Mouse (Mus musculus) layer of hippocampus, adult 8-10 months (tissue): ENCODE data around the gene Cul1. TPM values are rescaled to one million over a fixed set of nuclear protein-coding genes. Genes with fewer than 3 reads are reported as not detected.

Source experiments
- DNase-seq, 2 experiments: peaks; one replicate each; pipeline ENCODE4 v3.0.0; 2022; ENCODE audit warnings: low spot score in 2 of 2
- total RNA-seq, 4 experiments: library from RNA; stranded (reverse); gene quantifications; 2 replicates each; pipeline ENCODE4 v1.2.4; 2022

Gene Cul1
- total RNA-seq, 4 experiments from 2014 or later: 103 to 120 (median 110) TPM

DNA sequence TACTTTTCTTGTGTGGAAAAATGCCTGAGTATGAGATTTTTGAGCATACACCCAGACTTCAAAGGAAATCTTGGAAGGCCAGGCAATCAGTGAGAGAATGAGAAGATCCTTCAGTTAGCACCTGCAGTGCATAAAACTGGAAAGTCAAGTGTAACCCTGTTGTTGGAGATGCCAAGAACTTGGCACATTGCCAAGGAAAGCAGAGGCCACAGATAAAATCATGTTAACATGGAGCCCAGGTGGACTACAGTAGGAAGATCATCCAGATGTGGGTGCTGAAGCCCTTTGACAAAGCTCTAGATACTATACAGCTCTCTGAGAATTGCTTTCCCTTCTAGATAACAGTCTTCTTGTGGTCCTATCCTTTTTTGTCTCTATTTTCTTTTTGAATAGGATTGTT, 19.2 kb downstream of the Cul1 start:
- DNase-seq: no peak

DNA sequence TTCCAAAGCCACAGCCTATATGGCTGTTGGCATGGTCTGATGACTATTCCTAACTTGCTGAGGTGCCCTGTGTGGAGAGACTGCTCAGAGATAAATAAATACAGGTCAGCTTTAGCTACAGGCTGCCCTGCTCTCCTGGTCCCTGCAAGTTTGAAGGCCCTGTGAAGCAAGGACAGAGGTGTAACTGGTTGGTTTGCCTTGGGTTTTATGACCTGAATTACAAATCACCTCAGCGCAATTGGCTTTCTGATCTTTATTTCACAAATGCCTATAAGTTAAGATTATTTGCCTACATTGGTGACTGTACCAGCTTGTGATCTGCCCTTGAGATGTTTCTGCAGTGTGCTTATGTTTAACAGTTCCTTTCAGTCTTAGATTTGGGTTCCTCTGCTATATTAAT, 28.8 kb downstream of the Cul1 start:
- no peak for DNase-seq

DNA sequence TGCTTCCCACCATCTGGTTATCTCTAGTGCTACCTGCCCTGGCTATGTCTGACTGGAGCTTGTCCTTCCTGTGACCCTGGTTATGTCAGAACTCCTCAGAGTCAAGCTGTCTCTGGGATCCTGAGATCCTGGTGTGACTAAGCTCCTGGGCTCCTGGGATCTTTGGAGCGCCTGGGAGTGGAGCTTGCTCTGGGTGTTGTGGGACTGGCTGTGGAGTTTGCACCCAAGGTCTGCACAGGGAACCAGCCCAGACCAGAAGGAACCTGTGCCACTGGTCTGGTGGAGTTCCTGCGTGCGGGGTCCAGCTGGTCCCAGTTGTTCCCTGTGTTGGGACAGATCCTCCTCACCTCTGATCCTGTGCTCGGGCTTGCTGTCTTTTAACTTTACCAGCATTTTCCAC, 41.4 kb downstream of the Cul1 start:
- DNase-seq: no peak

DNA sequence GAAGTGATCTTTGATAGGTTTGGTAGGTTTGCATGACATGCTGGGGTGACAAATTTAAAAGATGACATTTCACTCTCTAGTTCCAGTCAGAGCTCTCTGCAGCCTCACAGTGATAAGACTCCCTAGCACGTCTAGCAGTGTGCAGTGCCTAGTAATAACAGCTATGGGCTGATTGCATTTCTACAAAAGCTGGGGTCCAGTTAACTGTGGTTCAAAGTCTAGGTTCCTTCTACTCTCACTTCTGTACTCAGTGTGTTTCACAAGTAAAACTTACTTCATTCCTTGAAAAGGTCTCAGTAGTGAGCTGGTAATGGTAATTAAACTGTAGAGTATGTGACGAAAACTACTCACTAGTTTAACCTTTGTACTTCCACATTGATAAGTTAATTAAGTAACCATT, 66.8 kb downstream of the Cul1 start:
- no peak for DNase-seq

DNA sequence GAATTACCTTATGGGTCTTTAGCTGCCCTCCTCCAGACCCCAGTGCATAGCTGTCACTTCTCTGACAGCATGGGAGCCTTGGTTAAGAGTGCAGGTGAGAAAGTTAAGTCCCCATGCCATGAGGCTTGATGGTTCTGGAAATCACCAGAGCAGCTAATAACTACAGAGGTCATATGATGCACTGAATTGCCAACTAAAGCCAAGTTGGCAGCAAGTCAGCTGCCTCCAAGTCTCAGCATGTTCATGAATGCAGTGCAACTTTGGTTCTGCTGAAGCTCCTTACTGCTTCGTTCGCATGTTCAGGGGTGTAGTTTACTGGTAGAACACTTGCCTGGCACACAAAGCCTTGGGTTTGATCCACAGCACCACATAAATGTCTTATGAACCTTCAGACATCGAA, 69.2 kb downstream of the Cul1 start:
- no peak for DNase-seq

DNA sequence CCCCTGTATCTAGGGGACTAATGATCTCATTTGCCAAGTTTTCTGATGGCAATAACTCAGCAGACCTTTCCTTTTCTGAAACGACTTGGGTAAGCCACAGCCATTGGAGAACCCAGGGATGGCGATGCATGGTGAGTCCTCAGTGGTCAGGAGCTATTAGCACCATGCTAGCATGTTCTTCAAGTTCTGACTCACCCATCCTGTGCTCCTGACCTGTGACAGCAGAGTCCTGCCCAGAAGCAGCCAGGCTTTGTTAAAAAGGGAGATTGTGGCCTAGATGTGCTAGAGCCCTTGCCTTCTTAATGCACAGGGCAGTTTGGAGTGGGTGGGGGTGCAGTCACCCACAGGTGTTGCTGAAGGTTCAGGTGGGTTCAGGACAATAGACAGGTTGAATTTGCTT, 71.8 kb downstream of the Cul1 start:
- DNase-seq: no peak

DNA sequence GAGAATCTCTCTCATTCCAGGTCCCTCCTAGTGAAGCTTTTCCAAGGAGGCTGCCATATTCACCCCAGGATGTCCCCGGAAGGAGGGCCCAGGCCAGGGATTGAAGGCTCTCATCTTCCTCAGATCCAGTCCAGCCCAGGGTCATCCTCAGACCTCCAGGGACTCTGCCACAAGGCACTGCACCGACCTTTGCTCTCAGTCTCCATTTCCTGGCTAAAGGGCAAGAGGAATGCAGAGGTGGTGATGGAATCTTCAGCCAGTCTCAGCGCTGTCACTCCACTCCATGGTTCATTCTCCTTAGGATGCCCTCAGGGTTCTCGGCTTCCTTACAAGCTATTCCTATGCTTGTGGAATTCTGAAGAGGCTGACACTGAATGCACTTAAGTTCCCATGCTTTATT, 73.2 kb downstream of the Cul1 start:
- no peak for DNase-seq

DNA sequence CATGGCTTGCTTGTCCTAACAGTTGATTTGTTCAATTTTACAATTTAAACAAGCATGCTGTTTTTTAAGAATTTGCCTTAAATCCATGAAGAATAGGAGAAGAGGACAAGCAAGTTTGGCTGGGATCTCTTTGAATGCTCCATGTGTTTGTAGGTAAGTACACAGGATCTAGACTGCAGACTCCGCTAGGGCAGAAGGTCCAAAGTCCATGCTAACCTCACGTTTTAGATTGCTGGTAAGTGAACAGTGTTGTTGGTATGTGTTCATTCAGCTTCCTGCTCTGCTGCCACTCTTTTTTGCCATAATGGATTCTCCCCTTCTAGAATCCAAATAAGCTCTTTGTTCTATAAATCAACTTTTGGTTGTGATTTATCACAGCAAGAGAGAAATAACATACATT, 73.9 kb downstream of the Cul1 start:
- no peak for DNase-seq

DNA sequence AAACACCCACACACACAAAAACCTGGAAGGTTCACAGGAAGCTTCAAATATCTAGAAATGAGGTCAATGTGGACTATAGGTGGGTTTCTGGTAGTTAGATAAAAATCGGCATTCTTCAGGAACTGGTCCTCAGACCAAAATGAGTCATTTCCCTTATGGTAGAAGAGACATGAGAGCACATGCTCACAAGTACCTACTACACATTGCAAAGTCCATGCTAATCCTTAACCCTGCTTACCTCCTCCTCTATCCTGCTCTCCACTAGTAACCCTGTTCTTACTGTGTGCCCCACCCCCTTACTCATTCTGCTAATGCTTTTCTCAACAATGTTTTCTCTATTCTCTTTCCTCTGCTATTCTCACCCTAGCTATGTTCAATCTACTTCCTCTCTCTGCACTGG, 74.5 kb downstream of the Cul1 start:
- DNase-seq: no peak

DNA sequence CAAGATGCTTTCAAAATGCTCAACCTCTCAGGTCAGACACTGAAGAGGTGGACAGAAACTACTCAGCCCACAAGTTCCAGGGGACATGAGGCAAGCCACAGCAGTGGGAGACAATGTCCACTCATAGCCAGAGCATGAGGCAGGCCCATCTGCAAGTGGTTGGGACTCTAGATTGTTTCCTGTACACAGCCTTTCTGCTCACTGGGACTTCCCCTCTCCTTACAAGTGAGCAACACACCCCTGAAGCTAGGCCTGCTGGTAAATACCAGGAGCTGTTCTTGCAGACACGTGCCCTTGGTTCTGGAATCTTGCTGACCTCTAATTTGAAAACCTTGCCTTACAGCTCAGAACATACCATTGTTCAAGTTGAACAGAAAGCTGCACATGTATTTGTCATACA, 79.3 kb downstream of the Cul1 start:
- no peak for DNase-seq

DNA sequence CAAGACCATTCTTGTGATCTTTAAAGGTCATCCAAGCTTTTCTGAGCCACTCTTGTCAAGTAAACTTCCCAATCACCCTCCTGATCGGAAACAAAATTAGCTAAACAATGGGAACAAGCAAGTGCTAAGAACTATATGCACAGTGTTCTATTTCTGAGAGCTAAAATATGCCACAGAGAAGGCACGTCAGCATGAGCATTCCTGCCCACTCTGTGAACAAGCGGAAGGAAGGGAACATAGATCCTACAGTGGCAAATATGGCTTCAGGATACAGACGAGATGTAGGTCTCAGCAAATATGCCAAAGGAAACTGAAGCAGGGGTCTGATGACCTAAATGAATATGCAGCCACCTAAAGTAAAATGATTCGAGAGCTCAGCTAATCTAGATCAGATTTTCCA, 82.1 kb downstream of the Cul1 start:
- no peak for DNase-seq

DNA sequence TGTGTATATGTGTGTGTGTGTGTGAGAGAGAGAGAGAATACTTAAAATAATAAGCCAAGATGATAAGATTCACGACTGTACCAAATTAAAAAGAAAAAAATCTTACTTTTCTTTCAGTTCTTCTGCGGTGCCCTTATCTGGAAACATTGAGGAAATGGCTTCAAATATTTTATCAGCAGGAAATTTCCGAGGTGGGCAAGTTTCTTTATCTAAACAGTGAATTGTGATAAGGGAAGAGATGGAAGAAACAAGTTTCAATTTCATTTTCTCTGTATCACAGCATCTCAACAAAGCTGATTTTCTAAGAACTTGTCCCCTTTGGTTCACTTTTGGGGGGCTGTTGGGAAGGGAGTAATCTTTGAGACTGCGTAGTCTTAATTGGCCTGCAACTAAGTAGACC, 99.1 kb downstream of the Cul1 start:
- DNase-seq: no peak

DNA sequence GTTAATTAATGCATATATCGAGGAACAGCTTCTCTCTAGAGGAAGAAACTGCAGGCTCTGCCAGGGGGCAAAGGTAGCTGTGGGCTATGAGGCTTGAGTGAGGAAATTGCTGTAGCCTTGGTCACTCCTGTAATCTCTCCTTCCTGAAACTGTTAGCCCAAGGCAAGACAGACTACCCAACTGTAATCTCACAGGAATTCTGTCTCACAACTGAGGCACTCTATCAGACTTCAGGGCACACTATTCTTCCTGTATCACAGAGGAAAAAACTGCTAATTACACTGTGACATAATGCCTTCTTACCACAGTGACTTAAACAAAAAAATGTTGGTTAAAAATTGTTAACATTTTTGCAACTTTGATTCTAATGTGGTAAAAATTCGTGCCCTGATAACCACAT, 106.1 kb downstream of the Cul1 start:
- DNase-seq: no peak

DNA sequence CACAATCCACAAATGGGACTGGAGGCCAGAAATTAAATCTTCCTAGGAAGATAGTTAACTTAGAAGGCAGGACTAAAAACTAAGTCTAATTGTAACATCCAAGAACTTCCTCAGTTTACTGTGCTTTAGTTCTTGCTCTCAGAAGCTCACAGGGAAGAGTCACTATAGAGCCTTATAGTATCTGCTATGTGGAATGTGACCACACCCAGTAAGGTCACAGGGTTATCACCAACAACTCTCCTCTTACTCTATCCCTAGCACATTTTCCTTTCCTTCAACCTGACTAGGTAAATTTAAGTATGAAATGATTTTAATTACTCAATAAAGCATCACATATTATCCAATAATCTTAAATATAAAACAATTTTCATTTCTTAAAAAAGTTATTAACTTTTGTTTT, 107.2 kb downstream of the Cul1 start:
- no peak for DNase-seq

DNA sequence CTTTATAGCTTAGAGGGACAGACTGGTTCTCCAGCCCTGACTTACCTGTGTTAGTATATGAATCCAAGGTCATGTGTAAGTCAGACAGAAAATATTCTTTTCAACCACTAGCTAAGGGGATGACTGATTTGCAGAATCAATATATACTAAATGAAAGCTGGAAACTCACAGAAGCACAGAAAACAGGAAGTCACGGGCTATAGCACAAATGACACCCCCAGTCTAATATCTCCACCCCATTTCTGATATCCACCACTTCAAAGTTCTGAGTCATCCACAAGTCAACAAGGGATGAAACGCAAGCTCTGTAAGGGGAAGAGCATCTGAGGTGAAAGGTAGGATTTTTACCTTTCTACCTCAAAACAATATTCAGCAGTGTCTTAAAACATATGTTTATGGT, 107.6 kb downstream of the Cul1 start:
- DNase-seq: no peak

DNA sequence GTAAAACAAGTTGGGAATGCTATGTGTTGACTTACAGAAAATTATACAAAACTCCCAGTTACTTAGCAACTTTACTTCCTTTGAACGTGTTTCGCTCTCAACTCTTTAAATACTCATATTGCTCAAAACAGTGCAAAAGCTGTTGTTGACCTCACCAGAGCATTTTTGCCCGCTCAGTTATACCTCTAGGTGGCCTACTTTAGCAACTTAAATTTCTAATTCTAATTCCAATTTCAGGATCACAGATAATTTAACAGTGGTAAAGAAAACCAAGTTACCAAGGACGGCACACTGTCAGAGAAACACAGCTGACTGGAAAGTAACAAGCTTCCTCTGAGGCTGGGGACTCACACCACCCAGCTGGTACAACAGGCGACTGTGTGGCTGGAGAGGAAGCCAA, 108.2 kb downstream of the Cul1 start:
- DNase-seq: no peak

DNA sequence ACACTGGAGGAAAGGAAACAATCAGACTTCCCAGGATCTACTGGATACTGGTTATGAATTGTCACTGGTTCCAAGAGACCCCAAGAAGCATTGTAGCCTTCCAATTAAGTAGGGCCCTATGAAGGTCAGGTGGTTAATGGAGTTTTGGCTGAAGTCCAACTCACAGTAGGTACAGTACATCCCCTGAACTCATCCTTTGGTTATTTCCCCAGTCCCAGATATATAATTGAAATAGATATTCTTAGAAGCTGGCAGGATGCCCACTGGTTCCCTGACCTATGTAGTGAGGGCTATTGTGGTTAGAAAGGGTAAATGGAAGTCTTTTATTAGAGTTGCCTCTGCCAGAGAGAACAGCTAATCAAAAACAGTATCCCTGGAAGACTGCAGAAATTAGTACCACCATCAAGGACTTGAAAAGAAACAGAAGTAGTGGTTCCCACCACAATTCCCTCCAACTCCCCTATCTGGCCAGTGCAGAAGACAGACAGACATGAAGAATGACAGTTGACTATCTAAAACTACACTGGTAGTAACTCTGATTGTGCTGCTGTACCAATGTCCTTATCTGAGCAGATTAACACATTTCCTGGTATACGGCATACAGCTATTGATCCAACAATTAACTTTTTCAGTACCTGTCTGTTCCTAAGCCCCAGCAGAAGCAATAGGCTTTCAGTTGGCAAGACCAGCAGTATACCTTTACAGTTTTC, 112.3 kb downstream of the Cul1 start:
- no peak for DNase-seq

DNA sequence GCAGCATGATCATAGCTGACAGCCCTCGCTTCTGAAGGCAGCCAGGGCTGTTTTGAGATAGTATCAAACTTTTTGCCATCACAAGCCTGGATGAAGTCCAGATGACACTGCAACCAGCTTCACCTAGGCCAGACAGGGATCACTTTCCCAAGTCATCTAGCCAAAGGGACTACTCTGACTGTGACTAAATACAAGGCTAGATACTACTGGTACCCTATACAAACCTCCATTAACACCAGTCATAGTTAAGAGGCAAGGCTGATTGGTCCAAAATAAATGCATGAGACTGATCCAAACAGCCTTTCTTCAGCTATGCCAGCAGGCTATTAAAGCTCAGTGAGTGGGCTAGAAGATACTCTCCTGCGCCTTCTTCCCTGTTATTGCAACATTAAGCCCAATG, 119.7 kb downstream of the Cul1 start:
- DNase-seq: no peak

Other genes starting within 250 kb of the Cul1 start
- 10 to 100 TPM; 11.9 to 17.5 (median 12.8) TPM for gene Ezh2, start 141.9 kb downstream of the Cul1 start, total RNA-seq